Mouse (Mus musculus) R1 (cell line): ENCODE measurements at regions not wholly inside any gene's neighbourhood (a gene's known extent, or its start where the extent isn't known, plus 50 kb on each side); places are given as distances from the start of the nearest gene placed in this dataset.

Experiments used
- DNase-seq: peaks from one replicate; pipeline ENCODE4 v3.0.0-alpha.2; 2018; ENCODE audit warnings: low read depth, low spot score

DNA sequence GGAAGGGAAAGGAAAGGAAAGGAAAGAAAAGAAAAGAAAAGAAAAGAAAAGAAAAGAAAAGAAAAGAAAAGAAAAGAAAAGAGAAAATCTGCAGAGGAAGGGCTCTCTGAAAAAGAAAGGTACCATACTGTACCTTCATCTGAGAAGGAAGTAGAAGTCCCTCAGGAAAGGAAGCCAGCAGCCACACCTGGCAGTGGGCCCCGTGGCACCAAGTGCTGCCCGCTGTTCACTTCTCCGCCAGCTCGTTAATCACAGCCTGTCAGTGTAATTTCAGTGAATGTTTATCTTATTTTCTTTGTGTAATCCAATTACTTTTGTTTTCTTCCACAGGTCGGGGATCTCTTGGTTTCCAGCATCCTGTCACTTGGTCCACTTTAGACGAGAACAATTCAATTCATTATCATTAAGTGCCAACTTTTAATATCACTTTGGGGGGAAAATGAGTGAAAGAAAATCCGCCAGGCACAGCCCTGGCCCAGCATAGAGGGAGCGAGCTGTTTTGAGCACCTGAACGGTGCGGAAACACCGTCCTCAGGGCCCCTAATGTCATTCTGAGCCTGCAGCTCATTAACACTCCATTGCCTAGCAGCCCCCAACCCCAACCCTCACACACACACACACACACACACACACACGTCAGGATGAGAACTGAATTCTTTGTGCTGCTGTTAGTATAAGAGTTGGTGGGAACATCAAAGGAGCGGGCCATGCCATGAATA, 309.7 kb downstream of the Irx2 start:
- no peak for DNase-seq

DNA sequence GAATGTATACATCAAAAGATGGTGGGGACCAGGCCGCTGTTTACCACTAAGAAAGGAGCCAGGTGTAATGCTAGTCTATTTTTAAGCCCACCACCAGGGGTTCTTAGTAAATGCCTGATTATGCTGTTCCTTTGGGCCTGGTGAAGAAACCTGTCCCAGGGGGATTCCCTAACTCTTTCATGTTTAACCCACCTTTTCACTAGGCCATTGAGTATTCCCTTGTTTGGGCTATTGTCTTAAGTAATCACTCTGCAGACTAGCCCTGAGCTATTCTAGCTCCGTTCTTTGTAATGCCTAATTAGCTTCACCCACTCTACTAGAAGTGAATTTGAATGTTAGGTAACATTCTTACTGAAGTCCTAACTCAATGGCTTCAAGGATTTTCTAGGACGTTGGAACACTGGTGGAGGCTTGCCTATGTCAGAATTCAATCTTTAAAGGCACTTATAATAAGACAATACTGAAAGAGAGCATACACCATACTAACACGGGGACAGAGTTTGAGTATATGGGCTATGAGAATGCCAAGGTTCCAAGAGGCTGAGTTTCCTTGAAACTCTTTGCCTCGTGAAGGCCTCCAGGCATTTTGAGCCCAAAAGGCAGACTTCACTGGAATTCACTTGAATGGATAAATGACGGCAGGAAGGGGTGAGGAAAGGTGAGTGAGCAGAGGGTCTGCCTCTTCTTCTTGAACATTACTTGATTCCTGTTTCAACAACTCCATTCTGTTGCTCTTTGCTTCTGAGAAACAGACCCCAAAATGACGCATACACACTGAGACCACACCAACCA, 312.7 kb upstream of the Irx4 start:
- DNase-seq = peak; percentile 86

GRCm38 (mm10) chr13:72958616-72959518, 301.4 kb upstream of the Irx4 start:
- DNase-seq = no peak

DNA sequence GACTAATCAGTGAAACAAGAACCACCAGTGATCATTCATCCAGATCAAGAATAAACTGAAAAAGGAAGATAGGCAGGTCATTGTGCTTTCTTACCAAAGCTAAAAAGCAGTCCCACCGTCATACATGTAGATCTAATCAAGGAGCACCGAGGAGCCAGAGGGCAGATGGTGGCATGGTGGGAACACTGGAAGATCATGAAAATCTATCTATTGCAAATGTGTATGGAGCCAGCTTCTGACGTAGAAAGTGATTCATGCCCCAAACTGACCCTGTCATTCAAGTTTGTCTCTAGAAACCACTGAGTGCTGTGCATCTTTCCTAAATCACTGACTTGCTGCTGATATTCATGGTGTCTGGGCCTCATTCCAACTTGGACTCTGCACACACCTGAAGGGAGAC, 299.0 kb upstream of the Irx4 start:
- no peak for DNase-seq

- no peak for DNase-seq
These were observed 288.1 kb upstream of the Irx4 start for GRCm38 (mm10) chr13:72972165-72972564.

- DNase-seq = peak; percentile 15
These were observed 287.4 kb upstream of the Irx4 start for GRCm38 (mm10) chr13:72972894-72973293.

DNA sequence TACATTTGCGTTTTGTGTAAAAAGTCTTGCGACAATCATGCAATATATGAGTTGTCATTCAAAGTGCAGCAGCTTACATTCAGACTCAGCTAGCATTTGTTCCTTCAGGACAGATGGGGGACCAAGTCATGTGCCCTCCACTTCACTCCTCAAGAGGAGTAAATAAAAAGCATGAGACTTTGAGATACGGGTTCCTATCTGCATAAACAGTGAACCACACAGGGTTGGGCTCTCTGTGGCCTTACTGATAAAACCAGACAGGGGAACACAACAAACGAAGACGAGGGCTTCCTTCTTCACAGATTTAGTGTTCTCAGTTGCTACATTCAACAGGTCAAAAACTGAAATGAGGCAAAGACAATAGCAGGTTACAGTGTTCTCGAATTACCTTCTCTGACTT, 283.1 kb upstream of the Irx4 start:
- DNase-seq = no peak

DNA sequence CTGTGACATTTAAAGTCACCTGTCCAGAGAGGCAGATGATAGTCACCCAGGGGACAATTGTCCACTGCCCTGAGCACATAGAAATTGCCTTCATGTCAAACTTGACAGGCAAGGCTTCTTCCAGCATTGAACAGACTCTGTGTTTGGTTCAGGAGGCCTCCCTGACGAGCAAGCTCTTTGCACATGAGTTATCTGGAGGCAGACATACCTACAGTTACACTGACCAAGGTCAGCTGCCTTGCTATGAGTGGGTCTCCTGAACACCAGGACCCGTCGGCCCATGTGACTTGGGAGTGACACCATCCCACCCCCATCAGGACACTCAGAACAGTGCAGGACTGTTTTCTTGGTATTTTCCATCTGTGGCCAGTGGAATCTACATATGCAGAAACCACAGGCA, 282.3 kb upstream of the Irx4 start:
- DNase-seq = no peak

GRCm38 (mm10) chr13:72978966-72979365, 281.3 kb upstream of the Irx4 start:
- no peak for DNase-seq

DNA sequence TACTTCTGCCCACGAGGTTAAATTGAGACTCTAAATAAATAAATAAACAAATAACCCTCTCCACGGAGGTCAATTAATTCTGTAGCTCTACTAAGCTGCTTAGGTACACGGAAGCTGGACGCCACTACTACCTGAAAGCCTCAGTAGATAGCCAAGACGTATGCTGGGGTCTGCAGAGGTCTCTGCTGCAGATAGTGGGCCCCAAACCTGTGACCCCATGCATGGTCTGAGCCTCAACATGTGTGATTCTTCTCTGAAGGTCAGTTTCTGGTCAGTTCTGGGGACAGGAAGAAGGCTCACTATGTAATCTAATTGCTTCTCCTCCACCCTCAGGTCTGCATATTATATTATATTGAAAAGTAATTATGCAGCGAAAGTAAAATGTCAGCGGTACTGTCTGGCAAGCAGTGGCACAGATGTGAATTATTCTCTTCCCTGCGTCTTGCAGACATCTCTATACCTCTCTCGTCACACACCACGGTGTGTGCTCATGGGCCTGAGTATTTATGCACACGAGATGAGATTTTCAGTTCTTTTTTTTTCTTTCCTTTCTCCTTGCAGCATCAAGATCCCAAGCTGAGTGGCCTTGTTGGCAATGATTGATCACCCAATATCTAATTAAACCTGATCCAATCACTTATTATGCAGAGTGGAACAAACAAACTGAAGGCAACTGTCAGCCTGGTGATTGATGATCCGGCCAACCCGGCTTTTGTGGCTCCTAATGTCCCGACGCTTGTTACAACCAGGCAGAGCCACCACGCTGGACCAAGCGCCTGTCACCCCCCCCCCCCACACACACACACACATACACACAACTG, 267.5 kb upstream of the Irx4 start:
- DNase-seq = no peak

GRCm38 (mm10) chr13:72993410-72993858, 266.8 kb upstream of the Irx4 start:
- no peak for DNase-seq

DNA sequence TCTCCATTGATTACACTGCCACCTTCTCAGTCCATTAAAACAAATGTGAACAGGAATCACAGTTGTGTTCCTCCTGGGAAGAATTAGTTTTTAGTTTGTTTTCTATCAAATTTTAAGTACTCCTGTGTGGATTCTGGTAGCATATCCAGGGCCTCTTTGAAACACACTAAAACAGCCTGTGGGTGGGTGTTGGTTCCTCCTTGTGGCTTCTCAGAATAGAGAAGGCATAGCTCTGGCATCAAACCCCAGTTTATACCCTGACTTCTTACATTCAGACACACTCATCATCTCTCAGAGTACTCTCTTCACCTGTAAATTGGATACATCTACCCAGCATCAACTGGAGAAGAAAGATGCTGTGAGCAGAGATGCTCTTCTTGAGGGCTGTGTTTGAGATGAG, 265.7 kb upstream of the Irx4 start:
- DNase-seq = no peak

DNA sequence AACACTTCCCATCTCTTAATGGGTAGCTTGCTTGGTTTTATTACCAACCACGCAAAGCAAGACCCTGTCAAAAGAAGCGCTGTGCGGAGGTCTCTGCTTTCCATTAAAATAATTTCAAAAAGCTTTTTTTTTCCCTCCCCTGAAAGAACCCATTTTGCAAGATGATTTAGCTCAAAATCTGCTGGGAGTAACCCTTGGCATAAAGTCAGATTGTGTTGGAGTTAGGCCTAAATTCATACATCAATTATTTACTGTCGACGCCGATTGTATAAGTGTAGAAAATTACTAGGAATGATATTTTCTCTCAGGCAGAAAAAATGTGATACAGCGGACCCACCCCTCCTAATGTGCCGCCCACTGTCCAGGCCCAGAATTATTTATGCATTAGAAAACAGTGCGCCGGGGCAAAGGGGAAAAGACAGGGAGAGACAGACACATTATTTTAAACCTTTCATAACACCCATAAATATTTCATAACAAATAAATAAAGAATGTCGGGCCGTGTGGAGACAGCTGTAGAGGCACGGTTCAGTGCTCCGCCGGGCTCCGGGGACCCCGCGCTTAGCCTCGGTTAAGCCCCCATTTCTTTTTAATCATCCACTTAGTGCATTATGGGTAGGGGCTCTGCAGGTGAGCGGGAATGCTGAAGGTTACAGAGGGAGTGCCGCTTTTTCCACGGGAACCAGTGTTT, 251.3 kb upstream of the Irx4 start:
- DNase-seq = peak; percentile 17

GRCm38 (mm10) chr13:73009547-73010475, 250.5 kb upstream of the Irx4 start:
- DNase-seq = no peak

GRCm38 (mm10) chr13:73019181-73019580, 241.1 kb upstream of the Irx4 start:
- no peak for DNase-seq

DNA sequence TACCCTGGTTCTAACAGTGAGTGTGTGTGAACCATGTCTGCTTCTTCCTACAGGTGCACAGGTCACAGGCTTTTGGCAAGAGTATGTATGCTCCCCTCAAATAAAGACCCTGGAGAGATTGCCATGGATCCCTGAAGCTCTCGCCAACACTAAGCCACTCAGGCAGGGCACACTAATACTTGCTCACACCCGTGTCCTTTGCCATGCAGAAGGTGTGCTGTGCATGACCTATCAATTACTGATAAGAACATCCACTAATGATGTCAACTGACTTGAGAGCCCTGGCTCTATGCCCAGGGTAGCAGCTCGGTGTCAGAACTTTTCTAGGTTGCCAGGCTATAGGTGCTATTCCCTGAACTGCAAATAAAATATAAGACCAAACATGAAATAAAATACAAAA, 229.1 kb upstream of the Irx4 start:
- no peak for DNase-seq

DNA sequence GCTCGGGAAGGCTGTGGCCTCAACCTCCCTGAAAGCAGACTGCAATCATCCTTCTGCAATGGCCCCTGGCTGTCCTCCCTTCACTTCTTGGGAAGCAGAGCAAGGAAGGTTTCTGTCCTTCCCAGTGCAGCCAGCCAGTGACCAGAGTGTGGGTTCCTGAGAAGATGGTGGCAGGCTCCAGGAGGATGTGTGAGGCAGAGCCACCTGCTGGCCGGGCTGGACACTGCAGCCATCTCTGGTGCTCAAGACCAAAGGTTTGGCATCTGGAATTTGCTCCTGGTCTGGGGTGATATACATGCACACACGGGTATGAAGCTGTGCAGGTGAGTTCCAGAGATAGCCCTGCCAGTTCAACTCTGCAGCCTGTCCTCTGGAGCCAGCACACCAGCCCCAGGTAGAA, 227.2 kb upstream of the Irx4 start:
- peak; percentile 61 for DNase-seq

DNA sequence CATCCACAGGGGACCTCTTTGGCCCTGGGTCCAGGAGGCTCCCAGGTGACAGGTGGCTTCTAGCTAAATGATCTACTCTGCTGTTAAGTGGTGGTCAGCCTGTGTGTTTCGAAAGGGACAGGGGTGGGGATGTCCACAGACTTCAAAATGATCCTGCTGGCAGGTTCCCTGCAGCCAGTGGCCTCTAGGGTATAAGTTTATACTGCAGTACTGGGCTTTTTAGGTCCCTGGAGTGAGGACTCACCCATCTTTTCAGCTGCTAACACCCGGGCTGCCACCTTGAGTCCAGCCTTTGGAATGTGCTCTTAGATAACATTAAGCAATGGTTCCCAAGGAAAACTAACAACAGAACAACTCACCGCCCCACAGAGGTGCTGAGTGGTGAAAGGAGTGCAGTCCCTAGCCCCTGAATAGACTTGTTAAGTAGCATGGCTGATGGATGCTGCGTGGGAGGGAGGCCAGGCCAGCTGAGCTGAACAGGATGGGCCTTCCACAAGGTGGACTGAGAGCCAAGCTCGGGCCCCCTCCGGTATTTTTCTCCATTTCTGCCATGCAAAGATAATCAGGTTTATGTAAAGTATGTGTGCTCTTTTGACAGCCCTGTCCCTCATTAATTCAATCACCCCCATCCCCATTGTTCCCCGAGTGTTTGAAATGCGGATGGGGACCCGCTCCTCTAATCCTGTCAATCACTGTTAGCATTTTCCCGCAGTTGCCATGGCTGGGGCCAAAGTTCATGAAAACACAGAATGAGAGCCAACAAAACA, 226.0 kb upstream of the Irx4 start:
- DNase-seq = peak; percentile 26

- no peak for DNase-seq
These were observed 225.4 kb upstream of the Irx4 start for GRCm38 (mm10) chr13:73034886-73035285.
